Mouse (Mus musculus) heart, adult 11 months (tissue): ENCODE results near the gene Ugt2a2.
A peak's percentile ranks its signal among the peaks of the same experiment; 100 is the strongest.
"Not testable (repeated sequence)": the region's sequence is repeated elsewhere in the genome, so short reads cannot be mapped to it uniquely, and the experiment has no call there.

Experiments used
- DNase-seq: peaks from one replicate; pipeline ENCODE4 v3.0.0; 2022

Gene Ugt2a2

DNA sequence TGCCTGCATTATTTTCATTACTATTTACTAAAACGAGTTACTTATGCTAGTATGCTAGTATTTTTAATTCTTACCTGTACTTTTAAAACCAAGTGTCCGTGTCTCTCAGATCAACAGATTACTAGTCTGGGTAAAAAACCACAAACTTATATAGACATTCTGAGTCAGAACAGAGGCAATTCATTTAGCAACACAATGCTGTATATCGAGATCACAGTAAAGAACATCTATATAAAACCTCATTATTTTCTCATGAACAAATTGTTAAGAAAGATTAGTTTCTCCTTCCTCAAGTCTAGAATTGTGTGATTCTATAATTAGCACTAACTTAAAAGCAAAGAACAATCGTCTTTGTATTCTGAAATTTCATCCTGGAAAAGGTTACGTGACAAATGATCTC is at the start of gene Ugt2a2:
Gene Ugt2a2, minus strand, starts transcription at position 101 of the 400 bp plus-strand sequence.
- DNase-seq: no peak

DNA sequence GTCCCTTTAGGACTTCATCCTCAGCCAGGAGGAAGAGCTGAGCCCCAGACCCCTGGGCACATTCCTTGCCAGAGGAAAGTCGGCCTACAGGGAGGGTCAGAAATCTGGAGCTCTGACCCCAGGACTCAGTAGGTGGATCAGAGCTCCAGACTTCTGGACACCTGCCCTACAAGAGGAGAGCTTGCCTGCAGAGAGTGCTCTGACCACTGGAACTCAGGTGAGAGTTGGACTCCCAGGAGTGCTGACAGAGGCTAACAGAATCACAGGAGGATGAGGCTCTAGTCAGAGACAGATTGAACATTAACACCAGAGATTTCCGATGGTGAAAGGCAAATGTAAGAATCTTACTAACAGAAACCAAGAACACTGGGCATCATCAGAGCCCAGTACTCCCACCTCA is 41.5 kb upstream of the Ugt2a2 start:
- DNase-seq: peak; percentile 60

DNA sequence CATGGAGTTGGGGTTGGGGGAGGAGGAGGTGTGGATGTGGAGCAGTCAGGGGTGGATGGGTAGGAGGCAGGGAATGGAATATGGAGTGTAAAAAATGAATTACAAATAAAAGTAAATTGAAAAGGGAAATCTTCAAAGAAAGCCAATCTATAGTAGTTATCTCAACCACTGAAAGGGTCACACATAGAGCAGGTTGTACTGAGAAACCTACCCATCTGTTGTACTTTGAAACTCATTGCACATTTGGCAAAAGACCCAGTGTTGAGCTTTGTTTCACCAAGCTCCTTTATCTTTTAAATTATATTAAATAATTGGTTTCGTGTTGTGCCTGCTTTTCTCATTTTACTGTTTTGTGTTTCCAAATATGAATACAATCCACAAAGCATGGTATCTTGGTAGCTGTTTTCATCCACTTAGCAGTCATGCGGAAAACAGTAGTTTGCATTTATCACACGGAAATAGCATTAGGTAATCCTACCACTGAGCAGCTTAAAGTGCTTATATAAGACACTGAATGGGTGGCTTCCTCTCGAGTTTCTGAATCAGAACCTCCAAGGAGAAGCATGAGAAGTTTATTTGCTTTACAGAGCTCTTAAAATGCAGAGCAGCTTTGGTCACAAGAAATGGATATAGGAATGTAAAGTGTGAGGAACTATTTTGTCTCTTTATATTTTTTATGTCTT is 23.9 kb upstream of the Ugt2a2 start:
- DNase-seq: no peak

DNA sequence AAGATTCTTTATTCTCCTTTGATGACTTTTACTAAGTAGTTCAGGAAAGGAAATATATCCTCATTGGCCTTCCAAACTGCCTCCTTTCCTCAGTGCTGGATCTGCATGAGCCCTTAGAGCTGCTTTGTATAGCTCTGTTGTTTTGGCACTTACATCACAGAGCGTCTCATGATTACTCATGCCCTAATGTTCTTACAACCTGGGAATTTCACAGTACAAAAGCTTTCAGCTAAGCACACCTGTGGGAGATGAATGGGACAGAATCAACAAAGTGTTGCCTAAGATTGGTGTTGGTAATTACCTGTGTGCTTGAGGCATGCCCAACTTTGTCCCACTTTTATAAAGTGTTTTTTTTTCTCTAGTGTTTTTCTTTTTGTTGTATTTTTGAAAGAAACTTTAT is 20.6 kb upstream of the Ugt2a2 start:
- DNase-seq: no peak

DNA sequence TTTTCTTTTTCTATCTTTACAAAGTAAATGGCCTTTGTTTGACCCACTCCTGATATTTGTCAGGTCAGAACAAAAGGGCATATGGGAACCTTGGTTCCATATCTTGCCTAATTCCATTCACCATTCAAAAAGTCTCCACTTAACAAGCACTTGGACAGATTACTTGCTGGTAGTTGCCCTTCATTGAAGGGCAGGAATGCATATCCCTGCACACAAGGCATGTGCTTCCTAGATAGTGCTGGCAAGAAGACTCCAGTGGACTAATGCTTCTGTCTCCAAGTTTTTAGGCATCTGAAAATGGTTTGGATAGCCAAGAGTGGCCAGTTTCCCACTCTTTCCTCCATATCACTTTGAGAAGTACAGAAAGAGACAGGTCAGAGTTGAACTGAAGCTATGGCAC is 17.3 kb upstream of the Ugt2a2 start:
- no peak for DNase-seq

DNA sequence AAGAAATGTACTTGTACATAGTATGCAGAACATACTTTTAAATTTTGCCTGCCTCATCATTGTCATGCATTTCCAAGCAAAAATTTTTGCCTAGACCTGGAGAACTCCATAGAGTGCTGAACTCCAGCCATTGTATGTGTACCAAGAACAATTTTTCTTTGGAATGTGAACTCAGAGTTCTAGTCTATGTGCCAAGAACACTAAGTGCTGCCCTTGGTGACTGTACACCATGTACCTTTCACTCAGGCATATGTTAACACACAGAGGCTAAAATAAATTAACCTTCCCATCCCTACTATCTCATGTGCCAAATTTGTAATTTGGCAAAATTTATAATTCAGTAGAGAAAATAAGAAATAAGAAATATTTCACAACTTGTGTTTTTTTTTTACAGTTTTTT is 16.9 kb upstream of the Ugt2a2 start:
- no peak for DNase-seq

DNA sequence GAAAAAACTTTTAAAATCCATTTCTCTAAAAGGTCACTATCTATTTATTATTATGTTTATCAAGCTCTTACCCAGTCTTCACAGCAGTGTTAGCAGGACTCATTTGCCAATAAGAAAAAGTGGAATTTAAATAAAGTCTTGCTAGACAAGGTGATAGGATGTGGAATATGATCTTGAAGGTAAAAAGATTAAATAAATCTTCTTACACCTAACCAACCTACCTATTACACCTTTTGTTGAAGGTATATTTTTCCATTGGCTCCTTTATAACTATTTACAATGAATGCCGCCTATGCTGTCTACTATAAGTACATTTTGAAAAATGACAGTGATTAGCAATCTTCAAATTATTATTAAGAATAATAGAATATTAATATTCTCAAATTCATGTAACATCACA is 8.7 kb upstream of the Ugt2a2 start, which contains the start of gene Ugt2a1:
Gene Ugt2a1, minus strand, starts transcription at position 101 of the 400 bp plus-strand sequence.
- DNase-seq: no peak

DNA sequence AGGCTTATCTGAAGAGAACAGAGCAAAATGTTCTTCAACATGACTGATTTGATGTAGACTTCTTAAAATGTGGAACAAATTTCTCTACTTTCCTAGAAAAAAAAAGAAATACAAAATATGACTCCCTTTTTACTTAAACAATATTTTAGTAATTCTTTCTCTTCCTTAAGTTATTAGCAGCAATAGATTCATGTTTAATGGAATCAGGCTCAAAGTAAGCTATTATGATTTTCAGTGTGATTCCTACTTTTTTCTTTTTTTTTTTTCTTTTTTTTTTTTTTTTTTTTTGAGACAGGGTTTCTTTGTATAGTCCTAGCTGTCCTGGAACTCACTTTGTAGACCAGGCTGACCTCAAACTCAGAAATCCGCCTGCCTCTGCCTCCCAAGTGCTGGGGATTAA is 4.6 kb upstream of the Ugt2a2 start, which contains the start of gene Gm43638:
Gene Gm43638, minus strand, starts transcription at position 101 of the 400 bp plus-strand sequence.
- DNase-seq: not testable (repeated sequence)

DNA sequence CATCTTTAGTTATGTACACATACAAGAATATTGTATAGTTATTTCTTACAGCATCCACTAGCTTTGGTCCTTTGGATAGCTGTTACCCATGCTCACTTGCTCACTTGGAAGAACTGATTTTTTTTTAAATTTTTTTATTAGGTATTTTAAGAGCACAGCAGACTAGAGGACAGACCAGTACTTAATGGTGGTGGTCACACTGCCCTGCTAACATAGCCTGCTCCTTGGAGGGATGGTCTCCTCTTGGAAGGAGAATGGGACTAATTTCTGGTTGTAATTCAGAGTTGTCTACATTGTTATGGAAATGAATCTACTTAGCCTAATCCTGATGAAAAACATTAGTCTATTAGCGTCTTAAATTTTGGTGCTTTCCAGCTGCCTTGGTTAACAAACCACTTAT is 23.2 kb downstream of the Ugt2a2 start:
- DNase-seq: no peak

DNA sequence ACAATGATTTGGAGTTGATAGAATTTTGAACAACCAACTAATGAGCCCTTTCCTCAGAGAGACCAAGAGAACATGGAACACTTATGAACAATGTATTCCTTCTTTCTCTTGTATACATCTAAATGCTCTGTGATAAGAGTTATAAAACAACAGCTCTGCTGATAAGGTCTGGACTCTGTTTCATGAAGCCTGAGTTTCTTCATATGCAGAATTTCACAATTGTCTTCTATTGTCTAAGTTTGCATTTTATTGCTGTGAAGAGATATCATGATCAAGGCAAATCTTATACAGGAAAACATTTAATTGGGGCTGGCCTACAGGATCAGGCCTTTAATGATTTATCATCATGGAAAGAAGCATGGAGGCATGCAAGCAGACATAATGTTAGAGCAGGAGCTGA is 24.4 kb downstream of the Ugt2a2 start:
- DNase-seq: no peak

DNA sequence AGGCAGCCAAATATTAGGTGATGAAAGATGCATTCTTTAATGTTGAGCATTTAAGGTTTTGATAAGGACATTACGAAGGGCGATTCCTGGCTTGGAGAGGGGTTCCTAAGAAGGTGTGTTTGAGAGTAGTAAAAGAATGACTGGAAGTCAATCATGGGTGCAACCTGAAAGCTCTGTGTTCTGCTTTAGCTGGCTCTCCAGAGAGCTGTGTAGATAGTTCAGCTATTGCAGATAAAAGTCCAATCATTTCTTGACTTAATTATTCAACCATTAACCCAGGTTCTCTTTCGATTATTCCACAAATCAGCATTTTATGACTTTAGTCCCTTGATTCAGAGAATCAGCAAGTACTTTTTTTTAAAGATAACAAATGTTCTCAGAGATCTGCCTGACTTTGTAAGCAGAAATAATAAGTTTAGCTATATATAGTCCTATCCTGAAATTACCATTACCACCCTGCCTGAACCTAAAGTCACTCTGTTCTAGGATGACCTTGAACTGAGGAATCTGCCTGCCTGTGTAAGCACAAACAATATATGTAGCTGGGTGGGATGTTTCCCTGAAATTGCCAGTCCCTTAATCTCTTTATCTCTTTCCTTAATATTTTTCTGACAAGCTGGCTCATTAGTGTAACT is 25.7 kb downstream of the Ugt2a2 start:
- no peak for DNase-seq

DNA sequence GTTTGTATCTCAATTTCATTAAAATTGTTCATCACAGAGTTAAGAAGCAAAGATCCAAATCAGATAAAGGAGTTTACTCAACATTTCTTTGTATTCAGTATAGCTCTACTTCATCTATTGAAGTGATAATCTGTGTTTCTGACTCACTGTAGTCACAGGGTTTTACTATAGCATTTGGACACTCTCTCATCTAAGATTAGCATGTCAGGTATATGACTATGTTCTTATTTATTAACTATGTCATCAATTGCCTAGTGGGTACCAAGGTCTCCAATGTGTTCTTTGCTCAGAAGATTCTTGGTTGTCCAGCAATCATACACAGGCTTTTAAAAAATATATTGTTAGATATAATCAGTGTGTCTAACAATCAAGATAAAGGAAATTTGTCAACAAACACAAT is 26.5 kb downstream of the Ugt2a2 start:
- DNase-seq: no peak

DNA sequence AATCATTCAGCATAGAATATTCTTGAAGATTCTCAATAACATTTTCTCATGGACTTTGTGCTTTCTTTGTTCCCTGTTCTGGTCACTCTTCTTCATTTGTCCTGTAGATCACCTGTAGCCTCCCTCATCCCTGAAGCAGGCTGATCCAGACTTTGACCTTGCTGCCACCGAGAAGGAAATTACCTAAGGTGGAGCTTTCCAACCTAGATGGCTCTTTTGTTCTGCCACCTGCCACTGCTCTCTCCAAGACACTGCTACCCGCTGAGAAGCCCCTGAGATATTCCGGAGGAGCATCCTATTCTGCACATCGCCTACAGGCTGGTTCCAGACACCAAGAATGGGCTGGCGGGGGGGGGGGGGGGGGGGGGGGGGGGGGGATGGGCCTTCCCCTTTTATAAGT is 29.5 kb downstream of the Ugt2a2 start:
- DNase-seq: not testable (repeated sequence)

DNA sequence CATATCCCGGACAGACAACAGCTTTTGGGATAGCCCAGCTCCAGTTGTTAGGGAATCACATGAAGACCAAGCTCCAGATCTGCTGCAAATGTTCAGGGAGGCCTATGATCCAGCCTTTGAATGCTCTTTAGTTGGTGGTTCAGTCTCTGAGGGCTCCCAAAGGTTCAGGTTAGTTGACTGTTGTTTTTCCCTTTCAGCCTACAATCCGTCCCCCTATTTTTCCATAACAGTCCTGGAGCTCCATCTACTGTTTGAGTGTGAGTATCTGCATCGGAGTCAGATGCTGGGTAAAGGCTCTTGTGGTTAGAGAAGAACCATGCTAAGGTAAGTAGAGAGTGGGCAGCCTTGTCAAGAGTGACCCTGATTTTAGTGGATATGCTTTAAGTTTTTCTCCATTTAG is 45.8 kb downstream of the Ugt2a2 start:
- no peak for DNase-seq

DNA sequence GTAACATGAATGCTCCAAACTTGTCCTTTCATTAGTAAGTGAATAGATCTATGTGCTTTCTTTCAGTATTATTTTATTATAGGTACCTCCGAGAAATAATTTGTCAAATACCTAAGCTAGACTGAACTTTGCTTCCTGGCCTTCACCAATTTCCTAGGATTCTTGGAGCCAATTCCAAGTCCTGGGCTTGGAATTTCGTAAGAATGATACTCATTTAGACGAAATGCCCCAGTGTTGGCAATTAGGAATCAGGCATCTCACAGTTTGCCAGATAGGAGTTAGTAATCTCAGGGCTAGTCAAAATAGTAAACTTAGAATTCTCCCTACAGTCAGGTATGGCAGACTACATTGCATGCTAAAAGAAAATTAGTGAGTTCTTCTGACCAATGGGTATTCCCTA is 56.4 kb downstream of the Ugt2a2 start:
- no peak for DNase-seq

DNA sequence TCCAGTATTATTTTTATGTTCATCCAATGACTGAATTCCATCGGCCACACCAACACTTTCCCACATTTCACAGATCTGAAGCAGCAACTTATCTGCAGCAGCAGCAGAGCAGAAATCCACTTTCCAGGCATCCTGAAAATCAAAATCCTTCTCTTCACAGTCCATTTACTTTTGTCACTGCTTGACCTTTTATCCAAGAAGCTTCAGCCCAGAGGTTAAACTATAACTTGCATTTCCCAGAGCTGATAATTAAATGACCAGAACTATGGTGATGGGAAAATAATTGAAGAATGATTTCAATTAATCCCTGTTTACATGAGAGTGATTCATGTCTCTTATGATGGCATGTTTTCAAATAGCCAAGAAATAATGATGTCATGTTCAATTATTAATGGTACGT is 58.0 kb downstream of the Ugt2a2 start, which contains the start of gene Ugt2b38:
Gene Ugt2b38, minus strand, starts transcription at position 163 of the 400 bp plus-strand sequence.
- not testable (repeated sequence) for DNase-seq
